Mouse (Mus musculus) kidney, postnatal 0 days (tissue): ENCODE measurements around the gene Nat9. TPM values are rescaled to one million over a fixed set of nuclear protein-coding genes. Genes with fewer than 3 reads are reported as not detected.
A peak's percentile ranks its signal among the peaks of the same experiment; 100 is the strongest.

Experiments used
- ATAC-seq: fragments of 200-750 bp; cut with Nextera tagmentation; replicated peaks from 2 replicates; pipeline ENCODE4 v1.8.0; 2017; ENCODE audit warnings: low read depth, moderate number of reproducible peaks, moderate TSS enrichment, moderate library complexity; ENCODE audit not compliant: low FRiP score
- DNase-seq: peaks from one replicate; pipeline ENCODE4 v3.0.0-alpha.2; 2016; ENCODE audit warnings: low spot score
- H3K27ac ChIP-seq: fragments of 300-500 bp; sonication (generic); 2 replicates; pipeline ENCODE4 v1.5.1; 2014; ENCODE audit warnings: mild to moderate bottlenecking
- H3K27me3 ChIP-seq: fragments of 300-500 bp; sonication (generic); 2 replicates; pipeline ENCODE4 v1.6.1; 2014; ENCODE audit warnings: low read length, mixed read lengths; ENCODE audit not compliant: insufficient read depth
- H3K36me3 ChIP-seq: fragments of 300-500 bp; sonication (generic); 2 replicates; pipeline ENCODE4 v1.6.1; 2014; ENCODE audit warnings: low read length, mixed read lengths; ENCODE audit not compliant: insufficient read depth
- H3K4me1 ChIP-seq: fragments of 300-500 bp; sonication (generic); replicated peaks from 2 replicates; pipeline ENCODE4 v1.6.1; 2014; ENCODE audit warnings: antibody characterized with exemption, low read length, mixed read lengths; ENCODE audit not compliant: insufficient read depth
- H3K4me2 ChIP-seq: fragments of 300-500 bp; sonication (generic); 2 replicates; pipeline ENCODE4 v1.6.1; 2014; ENCODE audit warnings: mild to moderate bottlenecking, low read length, moderate library complexity, mixed read lengths
- H3K4me3 ChIP-seq: fragments of 300-500 bp; sonication (generic); replicated peaks from 2 replicates; pipeline ENCODE4 v1.5.1; 2014; ENCODE audit warnings: low read depth, low read length
- H3K9ac ChIP-seq: fragments of 300-500 bp; sonication (generic); 2 replicates; pipeline ENCODE4 v1.6.1; 2014; ENCODE audit warnings: low read depth, low read length
- H3K9me3 ChIP-seq: fragments of 300-500 bp; sonication (generic); replicated peaks from 2 replicates; pipeline ENCODE4 v1.6.1; 2016; ENCODE audit warnings: low read length, inconsistent platforms, mixed read lengths
- CTCF ChIP-seq: IDR thresholded peaks from 2 replicates; pipeline ENCODE4 v1.5.1; 2016; ENCODE audit warnings: antibody characterized with exemption, low read depth, mild to moderate bottlenecking, moderate library complexity
- WGBS: fragments of 180-500 bp; shearing (Covaris S2); extraction: QIAGEN DNeasy Blood & Tissue Kit; methylation state at CpG from one replicate; pipeline ENCODE4 v1.1.7; 2014; 5-methylcytosine and 5-hydroxymethylcytosine counted together
- polyA plus RNA-seq: library from polyadenylated mRNA; unstranded; fragments of >200 nt; fragmentation: Nextera tagmentation; extraction: Ambion mirVana; gene quantifications from 2 replicates; pipeline ENCODE4 v1.2.1, GENCODE M21; 2015

The Nat9 gene
- polyA plus RNA-seq, 1 experiment from 2014 or later = 26.8 TPM

GRCm38 (mm10) chr11:115231168-115231915, 43.7 kb upstream of the Nat9 start:
- ATAC-seq = peak; percentile 38; the same call in 1 of the 2 replicates
- no peaks in the 10 kb centered on the region for H3K36me3 ChIP-seq
- H3K9me3 ChIP-seq = no peaks in the 10 kb centered on the region
- H3K27me3 ChIP-seq = 0 out of 2 replicates have a peak, but pooled peaks cover 3% of the 10 kb centered on the region
- H3K27ac ChIP-seq = peak overlapping the region; percentile 71
- H3K9ac ChIP-seq = no peak overlapping the region
- no peaks in the 10 kb centered on the region for H3K4me1 ChIP-seq
- no peak for TF ChIP-seq CTCF
- WGBS = 48% methylated on average over 14 of the region's 14 CpGs
- no peak overlapping the region for H3K4me3 ChIP-seq
- H3K4me2 ChIP-seq = no peak overlapping the region
- DNase-seq = peak; percentile 50

GRCm38 (mm10) chr11:115229021-115229930, 41.6 kb upstream of the Nat9 start:
- Histone ChIP-seq H3K9ac (no peak overlapping the region), H3K4me2 (no peak overlapping the region), H3K36me3 (no peaks in the 10 kb centered on the region), H3K9me3 (no peaks in the 10 kb centered on the region), H3K27ac (no peak overlapping the region), H3K4me3 (no peak overlapping the region), H3K27me3 (0 out of 2 replicates have a peak, but pooled peaks cover 3% of the 10 kb centered on the region), H3K4me1 (no peaks in the 10 kb centered on the region)
- DNase-seq (no peak), ATAC-seq (no peak)
- TF ChIP-seq CTCF = no peak
- 50% methylated on average over 15 of the region's 15 CpGs for WGBS

- TF ChIP-seq CTCF = no peak
- no peaks in the 10 kb centered on the region for H3K9me3 ChIP-seq
- ATAC-seq (no peak), DNase-seq (no peak)
- H3K4me3 ChIP-seq = no peak overlapping the region
- H3K4me1 ChIP-seq = no peaks in the 10 kb centered on the region
- no peak overlapping the region for H3K27ac ChIP-seq
- H3K27me3 ChIP-seq = 0 out of 2 replicates have a peak, but pooled peaks cover 3% of the 10 kb centered on the region
- H3K9ac ChIP-seq = no peak overlapping the region
- no peak overlapping the region for H3K4me2 ChIP-seq
- 53% methylated on average over 7 of the region's 7 CpGs for WGBS
- H3K36me3 ChIP-seq = no peaks in the 10 kb centered on the region
Observed at GRCm38 (mm10) chr11:115228430-115228829, 40.8 kb upstream of the Nat9 start.

GRCm38 (mm10) chr11:115227640-115228039, 40.0 kb upstream of the Nat9 start:
- Histone ChIP-seq H3K36me3 (no peaks in the 10 kb centered on the region), H3K27me3 (0 out of 2 replicates have a peak, but pooled peaks cover 3% of the 10 kb centered on the region), H3K4me1 (no peaks in the 10 kb centered on the region), H3K9me3 (no peaks in the 10 kb centered on the region), H3K27ac (no peak overlapping the region), H3K9ac (no peak overlapping the region), H3K4me3 (no peak overlapping the region), H3K4me2 (no peak overlapping the region)
- 51% methylated on average over 12 of the region's 12 CpGs for whole genome bisulfite sequencing
- ATAC-seq (no peak), DNase-seq (no peak)
- TF ChIP-seq CTCF = no peak

- Histone ChIP-seq H3K36me3 (no peaks in the 10 kb centered on the region), H3K9me3 (no peaks in the 10 kb centered on the region), H3K27ac (no peak overlapping the region), H3K4me3 (no peak overlapping the region), H3K9ac (no peak overlapping the region), H3K4me1 (no peaks in the 10 kb centered on the region), H3K27me3 (0 out of 2 replicates have a peak, but pooled peaks cover 3% of the 10 kb centered on the region), H3K4me2 (no peak overlapping the region)
- DNase-seq (no peak), ATAC-seq (no peak)
- 72% methylated on average over 14 of the region's 14 CpGs for WGBS
- TF ChIP-seq CTCF = no peak
Observed at GRCm38 (mm10) chr11:115226811-115227491, 39.3 kb upstream of the Nat9 start.

- H3K9ac ChIP-seq = no peak overlapping the region
- no peak overlapping the region for H3K27ac ChIP-seq
- TF ChIP-seq CTCF = no peak
- no peaks in the 10 kb centered on the region for H3K9me3 ChIP-seq
- no peak for DNase-seq
- no peak overlapping the region for H3K4me3 ChIP-seq
- 0 out of 2 replicates have a peak, but pooled peaks cover 3% of the 10 kb centered on the region for H3K27me3 ChIP-seq
- 50% methylated on average over 6 of the region's 6 CpGs for WGBS
- H3K36me3 ChIP-seq = no peaks in the 10 kb centered on the region
- no peaks in the 10 kb centered on the region for H3K4me1 ChIP-seq
- no peak for ATAC-seq
- no peak overlapping the region for H3K4me2 ChIP-seq
Observed at GRCm38 (mm10) chr11:115225301-115225700, 37.6 kb upstream of the Nat9 start.
